Mouse (Mus musculus): ENCODE measurements around the gene Snf8. TPM values are rescaled to one million over a fixed set of nuclear protein-coding genes. Genes with fewer than 3 reads are reported as not detected.

Gene Snf8
- total RNA-seq, 2 experiments from 2014 or later: 95.0 to 97.4 TPM

Other genes with a start within 250 kb of the Snf8 start
- 10 to 100 TPM; 69.9 to 71.8 TPM for gene Phospho1, start 210.4 kb upstream of the Snf8 start, total RNA-seq (2021)
- gene Gngt2, start 197.7 kb upstream of the Snf8 start, total RNA-seq (2021): 1 to 10 TPM; 2.6 to 3.2 TPM
- gene Abi3, start 192.4 kb upstream of the Snf8 start, total RNA-seq (2021): 1 to 10 TPM; 6.4 to 6.5 TPM
- gene B4galnt2, start 120.0 kb upstream of the Snf8 start, total RNA-seq (2021): not detected
- gene Igf2bp1, start 28.9 kb upstream of the Snf8 start, total RNA-seq (2021): under 1 TPM; 0.18 to 0.34 TPM
- not detected for gene Gip, start 10.3 kb upstream of the Snf8 start, total RNA-seq (2021)
- 10 to 100 TPM; 54.9 to 58.7 TPM for gene Ube2z, start 30.5 kb downstream of the Snf8 start, total RNA-seq (2021)
- 100 to 1,000 TPM; 435 to 483 TPM for gene Atp5g1, start 40.8 kb downstream of the Snf8 start, total RNA-seq (2021)
- not detected for gene Calcoco2, start 77.1 kb downstream of the Snf8 start, total RNA-seq (2021)
- not detected for gene Ttll6, start 98.9 kb downstream of the Snf8 start, total RNA-seq (2021)
- gene Hoxb13, start 159.4 kb downstream of the Snf8 start, total RNA-seq (2021): not detected
- not detected for gene Hoxb9, start 236.6 kb downstream of the Snf8 start, total RNA-seq (2021)
- not detected for gene Hoxb8, start 247.0 kb downstream of the Snf8 start, total RNA-seq (2021)

Measured in left cerebral cortex, postnatal 25 days (tissue).